Mouse (Mus musculus) stomach, postnatal 0 days (tissue): ENCODE measurements around the gene Gm9195.

Experiments used
- CTCF ChIP-seq: IDR thresholded peaks from 2 replicates; pipeline ENCODE4 v1.5.1; 2016; ENCODE audit warnings: antibody characterized with exemption, low read depth, mild to moderate bottlenecking, moderate library complexity
- EP300 ChIP-seq: optimal IDR thresholded peaks from 2 replicates; pipeline ENCODE3; 2016; ENCODE audit warnings: antibody characterized with exemption

GRCm38 (mm10) chr14:72506723-72507420, 15.2 kb upstream of the Gm9195 start:
- no peak for TF ChIP-seq CTCF
- TF ChIP-seq EP300 = no peak
